Mouse (Mus musculus) heart, postnatal 36 days (tissue): ENCODE data around the gene Med14. TPM values are rescaled to one million over a fixed set of nuclear protein-coding genes. Genes with fewer than 3 reads are reported as not detected.

Experiments used
- DNase-seq, 2 experiments: peaks; one replicate each; pipeline ENCODE4 v3.0.0; 2021 to 2022
- intact Hi-C: fragments of 180-260 bp; cut with DNase I; formaldehyde crosslinking; loops from one replicate; pipeline ENCODE4 v1.15.1; 2025
- total RNA-seq, 2 experiments: library from RNA; stranded (reverse); gene quantifications; 2 replicates each; pipeline ENCODE4 v1.2.3; 2021

The Med14 gene
- total RNA-seq, 2 experiments from 2014 or later, result 22.6 to 29.3 TPM

DNA sequence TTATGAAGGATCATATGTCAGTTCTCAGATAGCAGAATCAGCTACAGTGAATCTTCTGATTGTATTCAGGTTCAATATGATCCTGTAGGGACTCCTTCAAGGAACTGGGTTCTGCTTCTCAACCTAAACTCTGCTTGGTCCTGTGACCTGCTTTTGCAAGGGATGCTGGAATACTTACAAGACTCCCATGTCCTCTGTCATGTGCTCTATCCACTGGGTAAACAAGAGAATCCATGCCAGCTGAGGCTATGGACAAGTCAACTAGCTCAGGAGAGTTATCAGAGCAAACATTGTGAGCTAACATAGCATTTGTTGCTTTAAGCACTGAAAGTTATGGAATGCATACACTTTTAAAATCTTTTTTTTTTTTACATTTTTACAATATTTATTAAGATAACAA is 75.8 kb downstream of the Med14 start:
- intact Hi-C loops, result no loop called here
- DNase-seq, result no peak

DNA sequence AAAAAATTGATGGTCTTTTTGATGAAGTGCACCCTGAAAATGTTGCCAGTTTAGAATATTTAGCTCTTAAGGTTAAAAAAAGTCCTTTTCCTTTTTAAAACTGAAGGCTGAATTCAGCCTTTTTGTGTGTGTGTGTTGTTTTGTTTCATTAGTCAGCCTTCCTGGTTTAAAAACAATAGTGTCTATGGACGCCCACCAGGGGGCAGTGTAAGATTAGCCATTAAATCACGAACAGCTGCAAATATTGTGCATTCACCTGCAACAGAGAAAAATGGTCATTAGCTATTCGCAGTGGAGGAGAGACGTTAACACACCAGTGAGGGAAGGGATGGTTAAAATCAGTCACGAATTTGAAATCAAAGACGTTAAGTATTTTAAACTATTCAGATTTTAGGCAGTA is 84.5 kb downstream of the Med14 start:
- intact Hi-C loops, result loop anchor here (1.0 to 10.0 kb wide), 6 partner anchors 118 to 977 kb away; partner anchors contain the start of gene Usp9x
- DNase-seq, result peak; percentile 69 to 73

DNA sequence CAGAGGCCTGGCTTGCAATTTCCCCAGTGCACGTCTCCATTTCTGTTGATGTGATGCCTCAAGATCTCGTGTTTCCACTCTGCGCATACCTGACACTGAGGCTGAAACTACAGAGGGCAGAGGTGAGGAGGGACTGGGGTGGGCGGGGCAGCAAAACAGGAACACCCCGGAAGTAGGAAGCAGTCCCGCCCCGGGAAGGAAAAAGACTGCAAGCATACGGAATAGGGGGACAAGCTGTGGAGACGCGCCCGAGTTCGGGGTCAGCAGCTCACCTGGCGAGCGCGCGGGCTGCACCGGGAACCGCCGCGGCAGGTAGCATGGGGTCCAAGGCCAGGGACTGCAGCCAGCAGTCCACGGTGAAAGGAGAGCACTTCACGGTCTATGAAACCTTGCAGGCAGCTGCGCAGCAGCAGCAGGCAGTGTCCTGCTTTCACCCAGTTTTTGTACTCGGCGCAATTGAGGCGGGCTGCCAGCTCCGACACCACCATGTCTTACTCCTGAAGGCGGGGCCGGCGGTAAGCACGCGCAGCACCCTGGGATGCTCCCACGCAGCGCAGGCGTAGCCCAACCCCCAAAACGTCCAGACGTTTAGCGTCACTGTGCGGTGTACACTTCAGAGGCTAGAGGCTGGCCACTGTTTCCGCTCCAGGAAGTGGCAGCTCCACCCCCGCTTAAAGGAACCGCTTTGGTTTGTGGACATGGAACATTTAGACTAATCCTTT is 88.7 kb downstream of the Med14 start, which contains the start of gene 1810030O07Rik:
1810030O07Rik (minus strand) TSS at position 615 of the 722 bp plus-strand sequence.
- intact Hi-C loops, result loop anchor here (2.0 to 10.0 kb wide), 4 partner anchors 88 to 982 kb away; partner anchors contain the start of gene Usp9x
- DNase-seq, result peak; percentile 84 to 85

DNA sequence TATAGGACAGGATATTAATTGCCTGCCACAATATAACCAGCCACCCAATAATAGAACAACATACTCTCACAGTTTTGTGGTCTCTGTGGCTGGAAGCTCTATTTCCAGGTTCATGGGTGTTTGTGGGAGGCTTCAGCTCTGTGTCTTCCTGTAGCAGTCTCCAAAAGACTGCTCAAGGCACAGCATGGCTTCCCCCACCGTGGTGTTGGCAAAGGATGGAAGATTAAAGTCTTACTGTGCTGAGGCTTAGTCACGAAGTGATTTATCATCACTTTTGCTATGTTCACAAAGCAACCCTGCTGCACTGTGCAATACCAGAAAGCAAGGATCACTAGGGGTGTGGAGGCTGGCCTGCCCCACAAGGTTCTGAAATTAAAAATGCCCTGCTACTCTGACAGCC is 108.0 kb downstream of the Med14 start:
- intact Hi-C loops, result no loop called here
- DNase-seq, result no peak

DNA sequence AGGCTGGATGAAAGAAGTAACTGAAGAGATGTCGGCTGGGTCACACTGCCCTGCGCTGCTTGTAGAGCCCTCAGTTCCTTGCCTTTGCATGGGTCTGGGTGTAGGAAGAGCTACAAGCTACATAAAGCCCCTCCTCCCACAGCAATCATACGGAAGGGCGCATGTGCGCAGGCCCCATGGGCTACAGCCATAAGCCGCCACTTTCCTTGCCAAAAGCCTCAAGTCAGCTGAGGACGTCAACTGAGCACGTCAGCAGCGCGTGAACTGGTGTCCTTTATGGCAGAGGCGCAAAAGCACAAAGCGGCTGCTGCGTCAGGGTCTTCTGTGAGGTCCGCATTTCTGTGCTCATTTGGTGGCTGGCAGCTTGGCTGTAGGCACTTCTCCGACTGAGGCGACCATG is 110.0 kb downstream of the Med14 start:
- intact Hi-C loops, result no loop called here
- no peak for DNase-seq

DNA sequence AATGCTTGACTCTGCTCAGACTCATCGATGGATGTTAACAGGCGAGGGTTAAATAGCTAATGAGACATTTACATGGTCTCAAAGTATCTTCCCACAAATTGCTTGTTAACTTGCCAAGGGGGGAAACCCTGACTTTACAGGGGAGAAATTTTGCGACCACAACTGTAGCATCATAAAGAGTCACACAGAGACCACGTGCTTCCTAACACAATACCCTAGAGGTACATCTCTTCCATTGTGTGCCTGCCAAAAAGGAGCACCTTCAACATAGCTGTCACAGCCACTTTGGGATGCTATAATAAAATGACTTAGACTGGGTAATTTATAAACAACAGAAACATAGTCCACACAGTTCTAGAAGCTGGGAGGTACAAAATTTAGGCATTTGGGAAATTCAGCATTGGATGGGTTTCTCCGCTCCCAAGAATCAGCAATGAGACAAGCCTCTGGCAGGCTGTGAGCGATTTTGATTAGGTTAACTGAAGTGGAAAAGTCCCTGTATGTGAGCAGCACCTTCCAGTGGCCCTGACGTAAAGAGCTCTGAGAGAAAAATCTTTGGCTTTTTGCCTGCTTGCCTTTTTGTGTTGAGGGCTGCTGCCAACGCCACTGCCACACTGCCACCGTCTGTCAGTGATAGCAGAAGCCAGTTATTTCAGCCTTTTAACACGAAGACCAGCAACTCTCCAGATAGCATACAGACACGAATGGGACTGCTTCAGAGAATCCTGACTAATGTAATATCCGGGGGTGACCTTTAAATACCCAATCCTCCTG is 116.2 kb downstream of the Med14 start:
- no peak for DNase-seq
- intact Hi-C loops, result no loop called here

DNA sequence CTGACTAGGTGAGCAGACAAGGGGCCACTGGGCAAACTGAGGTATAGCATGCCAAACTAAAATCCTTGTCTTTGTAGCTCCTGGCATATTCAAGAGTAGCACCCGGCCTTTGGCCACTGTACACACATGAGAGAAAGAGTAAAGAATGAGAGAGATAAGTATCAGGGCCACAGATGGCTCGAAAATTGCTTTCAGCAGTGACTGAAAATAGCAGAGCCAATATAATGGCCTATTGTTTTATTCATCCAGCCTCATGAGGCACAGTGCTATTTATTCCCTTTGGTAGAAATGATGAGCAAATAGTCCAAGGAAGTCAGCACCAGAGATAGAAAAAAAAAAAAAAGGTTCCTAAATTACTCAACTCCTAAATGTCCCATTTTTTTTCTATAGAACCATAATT is 116.9 kb downstream of the Med14 start:
- no peak for DNase-seq
- intact Hi-C loops, result no loop called here

Other genes with a start within 250 kb of the Med14 start
- 10 to 100 TPM; 20.1 to 20.8 TPM for gene Atp6ap2, start 174.3 kb downstream of the Med14 start, total RNA-seq
- gene 1810030O07Rik, start 88.4 kb downstream of the Med14 start, total RNA-seq, result 10 to 100 TPM; 11.8 to 14.5 TPM